Mouse (Mus musculus): ENCODE data around the gene Gm3415. TPM values are rescaled to one million over a fixed set of nuclear protein-coding genes. Genes with fewer than 3 reads are reported as not detected.
"Not testable (repeated sequence)": the region's sequence is repeated elsewhere in the genome, so short reads cannot be mapped to it uniquely, and the experiment has no call there.

Gene Gm3415
- polyA plus RNA-seq, 1 experiment from 2014 or later, result not detected

DNA sequence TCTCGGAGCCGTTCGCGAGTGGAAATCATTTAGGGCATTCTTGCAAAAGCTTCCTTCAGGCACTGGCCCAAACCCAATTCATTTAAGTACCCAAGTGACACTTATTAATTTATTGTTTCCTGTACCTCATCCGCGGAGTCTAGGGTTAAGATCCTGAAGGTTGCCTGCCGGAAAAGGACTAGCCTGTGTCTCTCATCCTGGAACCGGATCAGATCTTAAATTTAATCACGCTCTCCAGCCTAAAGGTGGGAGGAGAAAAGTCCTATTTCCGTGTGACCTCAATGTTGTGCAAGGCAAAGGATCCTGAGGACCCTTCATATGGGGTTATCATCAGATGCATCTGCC lies 29.3 kb downstream of the Gm3415 start:
- H3K9me3 ChIP-seq (replicated peaks), result no peaks in the 10 kb centered on the region
- peak overlapping the region; percentile 87 for H3K4me2 ChIP-seq
- H3K27ac ChIP-seq (replicated peaks), result peak overlapping the region; percentile 79
- no peaks in the 10 kb centered on the region for H3K36me3 ChIP-seq
- H3K4me1 ChIP-seq, result peaks cover 20% of the 10 kb centered on the region
- H3K4me3 ChIP-seq (replicated peaks), result peak overlapping the region; percentile 70
- WGBS, result 6% methylated on average over 10 of the region's 10 CpGs
- H3K9ac ChIP-seq (replicated peaks), result peak overlapping the region; percentile 67
- ATAC-seq (ENCODE audit: low FRiP score), result peak; percentile 8; the same call in 1 of the 2 replicates
- peaks cover 57% of the 10 kb centered on the region for H3K27me3 ChIP-seq (replicated peaks)

- H3K27me3 ChIP-seq (replicated peaks), result peaks cover 58% of the 10 kb centered on the region
- ATAC-seq (ENCODE audit: low FRiP score), result no peak
- H3K27ac ChIP-seq (replicated peaks), result no peak overlapping the region
- no peak overlapping the region for H3K4me3 ChIP-seq (replicated peaks)
- H3K36me3 ChIP-seq, result no peaks in the 10 kb centered on the region
- no peaks in the 10 kb centered on the region for H3K9me3 ChIP-seq (replicated peaks)
- peaks cover 20% of the 10 kb centered on the region for H3K4me1 ChIP-seq
- H3K9ac ChIP-seq (replicated peaks), result no peak overlapping the region
- no peak overlapping the region for H3K4me2 ChIP-seq
- 80% methylated on average over 8 of the region's 8 CpGs for WGBS
Measured at GRCm38 (mm10) chr5:146586357-146587070, 30.6 kb downstream of the Gm3415 start.

DNA sequence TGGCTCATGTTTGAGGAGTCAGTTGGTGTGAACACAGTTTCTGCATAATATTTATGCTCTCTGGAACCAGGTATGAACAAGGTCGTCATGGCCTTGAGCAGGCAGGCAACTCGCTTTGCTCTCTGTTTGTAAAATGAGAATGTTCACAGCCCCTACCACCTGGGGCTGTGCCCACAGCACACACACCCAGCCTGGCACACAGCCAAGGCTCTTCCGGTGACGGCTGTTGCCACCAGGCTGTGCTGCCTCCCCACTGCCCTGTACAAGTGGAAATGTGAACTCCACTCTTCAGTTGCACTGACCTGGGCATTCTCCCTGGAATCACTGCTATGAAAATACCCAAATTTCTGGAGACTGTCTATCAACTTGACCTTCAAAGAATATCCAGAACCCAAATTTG lies 35.1 kb downstream of the Gm3415 start:
- Histone ChIP-seq H3K27ac (replicated peaks) (no peak overlapping the region), H3K9me3 (replicated peaks) (no peaks in the 10 kb centered on the region), H3K36me3 (no peaks in the 10 kb centered on the region), H3K27me3 (replicated peaks) (peaks cover 45% of the 10 kb centered on the region), H3K4me2 (no peak overlapping the region), H3K4me3 (replicated peaks) (no peak overlapping the region), H3K9ac (replicated peaks) (no peak overlapping the region), H3K4me1 (no peaks in the 10 kb centered on the region)
- no peak for ATAC-seq (ENCODE audit: low FRiP score)
- WGBS, result 45% methylated on average over 4 of the region's 4 CpGs

- WGBS, result 82% methylated on average over 4 of the region's 4 CpGs
- peaks cover 38% of the 10 kb centered on the region for H3K27me3 ChIP-seq (replicated peaks)
- H3K27ac ChIP-seq (replicated peaks), result no peak overlapping the region
- no peak overlapping the region for H3K4me2 ChIP-seq
- ATAC-seq (ENCODE audit: low FRiP score), result no peak
- H3K9me3 ChIP-seq (replicated peaks), result no peaks in the 10 kb centered on the region
- H3K9ac ChIP-seq (replicated peaks), result no peak overlapping the region
- no peak overlapping the region for H3K4me3 ChIP-seq (replicated peaks)
- H3K4me1 ChIP-seq, result no peaks in the 10 kb centered on the region
- no peaks in the 10 kb centered on the region for H3K36me3 ChIP-seq
Measured at GRCm38 (mm10) chr5:146591636-146592035, 35.7 kb downstream of the Gm3415 start.

- Histone ChIP-seq H3K27me3 (replicated peaks) (peaks cover 34% of the 10 kb centered on the region), H3K9ac (replicated peaks) (no peak overlapping the region), H3K27ac (replicated peaks) (no peak overlapping the region), H3K9me3 (replicated peaks) (no peaks in the 10 kb centered on the region), H3K36me3 (no peaks in the 10 kb centered on the region), H3K4me1 (no peaks in the 10 kb centered on the region), H3K4me2 (no peak overlapping the region), H3K4me3 (replicated peaks) (no peak overlapping the region)
- WGBS, result 29% methylated on average over 5 of the region's 5 CpGs
- no peak for ATAC-seq (ENCODE audit: low FRiP score)
Measured at GRCm38 (mm10) chr5:146592580-146592979, 36.6 kb downstream of the Gm3415 start.

DNA sequence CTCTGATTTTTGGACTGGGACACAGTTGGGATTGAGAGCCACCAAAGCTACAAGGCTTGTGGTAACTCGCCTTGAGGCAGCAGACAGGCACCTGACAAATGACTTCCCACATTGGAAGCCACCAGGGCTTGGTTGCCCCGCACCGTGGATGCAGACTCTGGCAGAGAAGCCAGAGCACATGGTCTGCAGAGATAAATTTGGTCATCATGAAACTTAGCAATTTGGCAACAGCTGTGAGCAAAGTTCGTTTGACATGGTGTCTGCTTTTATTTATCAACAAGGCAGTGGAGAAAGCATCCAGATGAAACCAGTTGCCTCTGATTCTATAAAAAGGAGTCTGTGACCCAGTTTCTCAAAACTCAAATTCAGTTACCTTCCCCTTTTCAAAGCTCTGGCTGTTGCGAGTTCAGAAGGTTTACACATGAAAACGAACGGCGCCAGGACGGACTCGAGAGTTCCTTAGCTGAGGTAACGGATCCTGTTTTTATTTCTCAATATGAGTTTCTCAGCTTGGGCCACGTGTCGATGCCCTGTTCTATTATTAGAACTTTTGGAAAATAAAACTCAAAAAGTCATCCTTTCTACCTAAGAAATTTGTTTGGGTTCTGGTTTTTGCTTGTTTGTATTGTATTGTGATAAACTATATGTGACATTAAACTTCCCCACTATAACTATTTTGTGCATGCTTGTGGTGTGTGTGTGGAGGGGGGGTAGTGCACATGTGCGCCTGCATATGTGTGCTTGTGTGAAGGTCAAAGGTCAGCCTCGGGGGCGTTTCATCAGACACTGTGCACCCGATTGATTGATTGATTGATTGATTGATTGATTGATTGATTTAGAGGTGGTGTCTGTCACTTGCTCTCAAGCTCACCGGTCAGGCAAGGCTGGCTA lies 40.9 kb downstream of the Gm3415 start:
- Histone ChIP-seq H3K4me3 (replicated peaks) (no peak overlapping the region), H3K36me3 (no peaks in the 10 kb centered on the region), H3K27ac (replicated peaks) (no peak overlapping the region), H3K4me1 (no peaks in the 10 kb centered on the region), H3K9ac (replicated peaks) (no peak overlapping the region), H3K27me3 (replicated peaks) (0 out of 2 replicates have a peak, but pooled peaks cover 4% of the 10 kb centered on the region), H3K9me3 (replicated peaks) (no peaks in the 10 kb centered on the region), H3K4me2 (no peak overlapping the region)
- WGBS, result 80% methylated on average over 18 of the region's 18 CpGs
- no peak for ATAC-seq (ENCODE audit: low FRiP score)

- no peak overlapping the region for H3K27ac ChIP-seq (replicated peaks)
- H3K4me3 ChIP-seq (replicated peaks), result no peak overlapping the region
- ATAC-seq (ENCODE audit: low FRiP score), result no peak
- WGBS, result 92% methylated on average over 10 of the region's 10 CpGs
- no peaks in the 10 kb centered on the region for H3K4me1 ChIP-seq
- H3K9me3 ChIP-seq (replicated peaks), result no peaks in the 10 kb centered on the region
- 0 out of 2 replicates have a peak, but pooled peaks cover 4% of the 10 kb centered on the region for H3K27me3 ChIP-seq (replicated peaks)
- no peak overlapping the region for H3K9ac ChIP-seq (replicated peaks)
- H3K36me3 ChIP-seq, result no peaks in the 10 kb centered on the region
- no peak overlapping the region for H3K4me2 ChIP-seq
Measured at GRCm38 (mm10) chr5:146597503-146597874, 41.6 kb downstream of the Gm3415 start.

DNA sequence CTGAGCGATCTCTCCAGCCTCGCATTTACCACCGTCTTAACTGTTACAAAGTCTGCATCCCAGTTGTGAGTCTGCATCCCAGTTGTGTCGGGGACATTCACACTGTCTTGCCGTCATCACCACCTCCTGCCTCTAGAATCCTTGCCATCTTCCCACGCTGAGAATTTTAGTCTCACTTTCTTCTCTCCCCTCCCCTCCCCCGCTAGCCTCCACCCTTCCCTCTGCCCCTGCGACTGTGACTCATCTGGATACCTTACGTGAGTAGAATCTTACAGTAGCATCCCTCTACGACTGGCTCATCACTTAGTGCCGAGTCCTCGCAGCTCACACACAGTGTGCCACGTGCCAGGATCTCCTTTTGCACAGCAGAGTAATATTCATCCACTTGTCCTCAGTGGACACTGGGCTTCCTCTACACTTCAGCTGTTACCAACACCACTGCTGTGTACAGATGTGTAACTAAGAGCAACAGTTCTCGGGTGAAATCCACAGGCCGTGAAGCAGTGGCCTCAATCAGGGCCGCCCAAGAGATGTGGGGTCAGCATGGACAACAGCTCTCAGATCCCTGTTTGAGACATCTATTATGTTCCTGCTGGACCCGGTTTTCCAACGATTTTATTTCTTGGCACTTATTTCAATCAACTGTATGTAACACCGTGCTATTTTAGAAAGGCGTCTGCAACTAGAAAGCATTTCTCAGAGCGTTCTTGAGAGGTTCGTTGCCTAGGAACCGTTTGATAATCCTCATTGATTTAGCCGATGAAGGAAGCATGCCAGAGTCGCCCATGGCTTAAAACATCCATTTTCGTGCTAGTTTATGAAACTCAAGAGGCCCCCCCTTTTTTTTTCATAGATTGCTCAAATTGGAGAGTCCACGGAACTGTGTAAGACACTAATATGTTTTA lies 42.5 kb downstream of the Gm3415 start:
- WGBS, result 89% methylated on average over 27 of the region's 27 CpGs

GRCm38 (mm10) chr5:146599216-146599615 lies 43.3 kb downstream of the Gm3415 start:
- H3K27me3 ChIP-seq (replicated peaks); H3K36me3 ChIP-seq; H3K4me2 ChIP-seq; H3K4me1 ChIP-seq; H3K9me3 ChIP-seq (replicated peaks); H3K9ac ChIP-seq (replicated peaks); H3K27ac ChIP-seq (replicated peaks); H3K4me3 ChIP-seq (replicated peaks); ATAC-seq (ENCODE audit: low FRiP score): not testable (repeated sequence)
- 92% methylated on average over 7 of the region's 7 CpGs for WGBS

More for the DNA sequence above, 42.5 kb downstream of the Gm3415 start:
- no peak overlapping the region for H3K27ac ChIP-seq (replicated peaks)
- ATAC-seq (ENCODE audit: low FRiP score), result no peak
- H3K36me3 ChIP-seq, result no peaks in the 10 kb centered on the region
- H3K4me3 ChIP-seq (replicated peaks), result no peak overlapping the region
- 0 out of 2 replicates have a peak, but pooled peaks cover 4% of the 10 kb centered on the region for H3K27me3 ChIP-seq (replicated peaks)
- no peak overlapping the region for H3K9ac ChIP-seq (replicated peaks)
- no peak overlapping the region for H3K4me2 ChIP-seq
- no peaks in the 10 kb centered on the region for H3K9me3 ChIP-seq (replicated peaks)
- H3K4me1 ChIP-seq, result no peaks in the 10 kb centered on the region

DNA sequence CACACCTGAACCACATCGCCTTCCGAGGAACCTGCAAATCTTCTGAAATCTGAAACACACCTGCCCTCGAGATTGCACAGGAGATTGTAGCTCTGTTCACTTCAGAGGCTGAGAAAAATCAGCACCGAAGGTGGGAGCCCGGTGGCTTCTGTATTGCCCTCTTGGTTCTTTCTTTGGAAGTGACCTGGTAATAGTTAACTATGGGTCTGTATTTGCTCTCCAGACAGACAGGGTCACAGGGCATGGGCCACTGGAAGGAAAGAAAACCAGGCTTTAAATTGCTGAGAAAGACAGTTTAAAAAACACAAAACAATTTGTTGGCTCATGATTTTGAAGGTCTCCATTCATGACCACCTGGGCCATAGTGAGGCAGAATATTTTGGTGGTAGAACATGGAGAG lies 44.0 kb downstream of the Gm3415 start:
- H3K27me3 ChIP-seq (replicated peaks), result 0 out of 2 replicates have a peak, but pooled peaks cover 4% of the 10 kb centered on the region
- 73% methylated on average over 5 of the region's 5 CpGs for WGBS
- H3K4me3 ChIP-seq (replicated peaks), result no peak overlapping the region
- H3K27ac ChIP-seq (replicated peaks), result no peak overlapping the region
- ATAC-seq (ENCODE audit: low FRiP score), result no peak
- no peak overlapping the region for H3K9ac ChIP-seq (replicated peaks)
- H3K36me3 ChIP-seq, result no peaks in the 10 kb centered on the region
- no peaks in the 10 kb centered on the region for H3K9me3 ChIP-seq (replicated peaks)
- H3K4me1 ChIP-seq, result no peaks in the 10 kb centered on the region
- H3K4me2 ChIP-seq, result no peak overlapping the region

DNA sequence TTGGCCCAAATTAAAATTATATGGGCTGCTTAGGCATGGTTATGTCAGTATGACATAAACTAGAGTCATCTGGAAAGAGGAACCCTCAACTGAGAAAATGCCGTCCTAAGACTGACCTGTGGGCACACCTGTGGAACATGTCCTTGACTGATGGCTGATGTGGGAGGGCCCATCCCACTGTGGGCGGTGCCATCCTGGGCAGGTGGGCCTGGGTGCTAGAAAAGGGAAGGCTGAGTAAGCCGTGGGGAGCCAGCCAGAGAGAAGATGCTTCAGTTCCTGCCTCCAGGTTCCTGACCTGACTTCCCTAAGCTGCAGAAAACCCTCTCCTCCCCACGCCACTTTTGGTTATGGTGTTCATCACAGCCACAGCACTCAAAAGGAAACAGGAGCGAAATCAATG lies 50.3 kb downstream of the Gm3415 start:
- Histone ChIP-seq H3K27me3 (replicated peaks) (no peaks in the 10 kb centered on the region), H3K9me3 (replicated peaks) (no peaks in the 10 kb centered on the region), H3K27ac (replicated peaks) (no peak overlapping the region), H3K9ac (replicated peaks) (no peak overlapping the region), H3K4me3 (replicated peaks) (no peak overlapping the region), H3K36me3 (no peaks in the 10 kb centered on the region), H3K4me2 (no peak overlapping the region), H3K4me1 (no peaks in the 10 kb centered on the region)
- no peak for ATAC-seq (ENCODE audit: low FRiP score)
- 79% methylated on average over 5 of the region's 5 CpGs for WGBS
